Mouse (Mus musculus) hindbrain, embryonic 13.5 days (tissue): ENCODE data around the gene Tmem92. TPM values are rescaled to one million over a fixed set of nuclear protein-coding genes. Genes with fewer than 3 reads are reported as not detected.

Experiments used
- ATAC-seq: fragments of 200-750 bp; cut with Nextera tagmentation; 2 replicates; pipeline ENCODE4 v1.8.0; 2017; ENCODE audit warnings: moderate TSS enrichment; ENCODE audit not compliant: low FRiP score
- H3K27ac ChIP-seq: fragments of 300-500 bp; sonication (generic); 2 replicates; pipeline ENCODE4 v1.5.1; 2015; ENCODE audit warnings: inconsistent platforms, mild to moderate bottlenecking, moderate library complexity
- H3K27me3 ChIP-seq: fragments of 300-500 bp; sonication (generic); 2 replicates; pipeline ENCODE4 v1.6.1; 2015; ENCODE audit warnings: mild to moderate bottlenecking, inconsistent platforms
- H3K36me3 ChIP-seq: fragments of 300-500 bp; sonication (generic); 2 replicates; pipeline ENCODE4 v1.6.1; 2015; ENCODE audit warnings: mild to moderate bottlenecking, inconsistent platforms
- H3K4me1 ChIP-seq: fragments of 300-500 bp; sonication (generic); replicated peaks from 2 replicates; pipeline ENCODE4 v1.6.1; 2015; ENCODE audit warnings: inconsistent platforms
- H3K4me2 ChIP-seq: fragments of 300-500 bp; sonication (generic); 2 replicates; pipeline ENCODE4 v1.6.1; 2015; ENCODE audit warnings: inconsistent platforms, mild to moderate bottlenecking, moderate library complexity
- H3K4me3 ChIP-seq: fragments of 300-500 bp; sonication (generic); 2 replicates; pipeline ENCODE4 v1.5.1; 2015; ENCODE audit warnings: mild to moderate bottlenecking, inconsistent platforms
- H3K9ac ChIP-seq: fragments of 300-500 bp; sonication (generic); 2 replicates; pipeline ENCODE4 v1.6.1; 2015; ENCODE audit warnings: mild to moderate bottlenecking, inconsistent platforms
- H3K9me3 ChIP-seq: fragments of 300-500 bp; sonication (generic); 2 replicates; pipeline ENCODE4 v1.6.1; 2016; ENCODE audit warnings: inconsistent platforms
- WGBS: fragments of 180-500 bp; shearing (Covaris S2); methylation state at CpG from one replicate; pipeline ENCODE4 v1.1.7; 2015; 5-methylcytosine and 5-hydroxymethylcytosine counted together
- polyA plus RNA-seq: library from polyadenylated mRNA; unstranded; fragments of >200 nt; fragmentation: Nextera tagmentation; extraction: Ambion mirVana; gene quantifications from 2 replicates; pipeline ENCODE4 v1.2.1, GENCODE M21; 2015

The Tmem92 gene
- polyA plus RNA-seq, 1 experiment from 2014 or later = not detected

DNA sequence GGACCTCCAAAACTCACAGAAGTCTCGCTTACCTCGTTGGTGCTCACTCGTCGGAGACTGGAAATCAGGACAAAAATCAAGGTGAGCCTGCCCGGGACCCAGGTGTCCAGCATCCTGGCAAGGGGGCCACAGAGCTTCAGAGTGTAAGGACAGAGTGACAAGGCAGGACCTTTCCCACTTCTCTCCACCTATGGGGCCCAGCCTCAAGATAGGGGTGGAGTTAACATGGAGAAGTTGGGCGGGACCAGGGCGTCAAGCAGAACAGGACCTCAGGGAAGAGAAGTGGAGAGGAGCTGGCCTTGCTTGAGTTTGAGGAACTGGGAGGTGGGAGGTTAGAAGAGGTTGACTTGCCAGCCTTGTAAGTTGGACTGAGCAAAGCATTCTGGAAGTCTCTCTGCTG is 21.7 kb downstream of the Tmem92 start:
- Histone ChIP-seq H3K9ac (no peak overlapping the region), H3K4me3 (no peak overlapping the region), H3K27me3 (no peaks in the 10 kb centered on the region), H3K27ac (no peak overlapping the region), H3K4me1 (no peaks in the 10 kb centered on the region), H3K4me2 (no peak overlapping the region), H3K9me3 (no peaks in the 10 kb centered on the region), H3K36me3 (no peaks in the 10 kb centered on the region)
- no peak for ATAC-seq
- WGBS = 84% methylated on average over 7 of the region's 7 CpGs

DNA sequence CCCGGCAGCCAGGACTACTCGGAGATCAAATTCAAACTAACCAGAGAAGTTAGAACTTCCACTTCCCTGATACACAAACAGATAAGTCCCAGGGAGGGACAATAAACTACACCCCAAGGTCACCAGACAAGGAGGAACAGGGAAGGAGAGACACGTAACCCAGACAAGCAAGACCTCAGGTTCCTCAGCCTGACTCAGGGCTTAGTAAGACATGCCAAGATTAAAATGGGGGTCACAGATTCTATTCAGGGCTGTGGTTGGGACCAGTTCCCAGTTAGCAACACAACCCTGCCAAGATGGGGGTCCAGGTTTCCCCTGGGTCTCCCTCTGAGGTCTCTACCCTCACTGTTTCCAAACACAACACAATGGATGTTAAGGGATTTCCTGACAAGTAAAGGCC is 22.1 kb downstream of the Tmem92 start:
- Histone ChIP-seq H3K4me1 (no peaks in the 10 kb centered on the region), H3K9ac (no peak overlapping the region), H3K27ac (no peak overlapping the region), H3K4me3 (no peak overlapping the region), H3K9me3 (no peaks in the 10 kb centered on the region), H3K27me3 (no peaks in the 10 kb centered on the region), H3K36me3 (no peaks in the 10 kb centered on the region), H3K4me2 (no peak overlapping the region)
- WGBS = 90% methylated on average over 3 of the region's 3 CpGs
- no peak for ATAC-seq

GRCm38 (mm10) chr11:94759916-94760315 is 22.6 kb downstream of the Tmem92 start:
- 91% methylated on average over 6 of the region's 6 CpGs for WGBS
- ATAC-seq = no peak
- H3K9ac ChIP-seq = no peak overlapping the region
- H3K4me3 ChIP-seq = no peak overlapping the region
- H3K9me3 ChIP-seq = no peaks in the 10 kb centered on the region
- H3K27ac ChIP-seq = no peak overlapping the region
- no peaks in the 10 kb centered on the region for H3K36me3 ChIP-seq
- no peaks in the 10 kb centered on the region for H3K4me1 ChIP-seq
- no peaks in the 10 kb centered on the region for H3K27me3 ChIP-seq
- no peak overlapping the region for H3K4me2 ChIP-seq

DNA sequence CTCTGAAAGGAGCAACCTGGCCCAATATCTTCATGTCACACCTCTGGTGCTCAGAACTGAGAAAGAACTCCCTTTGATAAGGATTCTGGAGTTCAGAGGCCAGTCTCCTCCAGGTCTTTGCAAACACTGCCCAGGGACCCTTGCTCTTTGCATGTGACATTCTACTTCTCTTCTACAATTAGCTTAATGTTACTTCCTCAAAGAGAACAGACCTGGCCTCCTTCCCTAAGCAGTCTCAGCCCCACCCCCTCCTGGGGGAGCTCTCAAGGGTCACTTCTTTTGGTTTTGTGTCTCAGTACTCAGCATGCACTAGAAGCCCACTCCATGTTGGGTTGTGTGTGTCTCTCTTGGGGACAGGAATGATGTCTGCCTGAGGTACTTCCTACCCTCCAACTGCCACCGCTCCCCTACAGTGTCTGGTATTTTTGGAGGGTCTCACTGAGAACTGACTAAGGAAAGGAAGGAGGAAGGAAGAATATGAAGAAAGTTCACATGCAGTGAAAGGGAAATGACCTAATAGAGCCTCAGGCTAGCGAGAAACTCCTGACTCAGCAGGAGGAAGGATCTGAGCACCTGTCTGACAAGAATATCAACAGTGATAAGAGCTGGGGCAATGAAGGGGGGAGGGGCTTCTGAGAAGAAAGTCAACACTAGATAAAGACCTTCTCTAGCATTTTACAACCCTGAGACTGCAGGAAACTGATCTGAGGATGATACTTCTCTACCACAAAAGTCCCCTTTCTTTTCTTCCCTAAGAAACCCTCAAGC is 29.4 kb downstream of the Tmem92 start:
- H3K9me3 ChIP-seq = no peaks in the 10 kb centered on the region
- H3K4me3 ChIP-seq = no peak overlapping the region
- H3K27me3 ChIP-seq = peaks cover 4% of the 10 kb centered on the region; the same call in 1 of the 2 replicates
- H3K4me2 ChIP-seq = no peak overlapping the region
- H3K4me1 ChIP-seq = no peaks in the 10 kb centered on the region
- H3K36me3 ChIP-seq = no peaks in the 10 kb centered on the region
- no peak for ATAC-seq
- H3K9ac ChIP-seq = no peak overlapping the region
- no peak overlapping the region for H3K27ac ChIP-seq
- WGBS = 75% methylated on average over 2 of the region's 2 CpGs

- Histone ChIP-seq H3K4me1 (no peaks in the 10 kb centered on the region), H3K27me3 (no peaks in the 10 kb centered on the region), H3K9me3 (no peaks in the 10 kb centered on the region), H3K27ac (no peak within 1 kb of the TSS), H3K4me2 (no peak within 1 kb of the TSS), H3K36me3 (no peaks in the 10 kb centered on the region), H3K9ac (no peak within 1 kb of the TSS), H3K4me3 (no peak within 1 kb of the TSS)
- ATAC-seq = no peak
- 87% methylated on average over 29 of the region's 29 CpGs for WGBS
These were observed 40.7 kb downstream of the Tmem92 start, which contains the start of gene Cdc34b for GRCm38 (mm10) chr11:94741732-94742272. TSS of gene Cdc34b (plus strand) at chr11:94741782.

GRCm38 (mm10) chr11:94735746-94736145 is 46.8 kb downstream of the Tmem92 start:
- H3K4me2 ChIP-seq = no peak overlapping the region
- H3K4me3 ChIP-seq = no peak overlapping the region
- H3K9me3 ChIP-seq = no peaks in the 10 kb centered on the region
- no peak overlapping the region for H3K9ac ChIP-seq
- no peaks in the 10 kb centered on the region for H3K36me3 ChIP-seq
- no peaks in the 10 kb centered on the region for H3K27me3 ChIP-seq
- 75% methylated on average over 2 of the region's 2 CpGs for WGBS
- ATAC-seq = no peak
- H3K4me1 ChIP-seq = no peaks in the 10 kb centered on the region
- H3K27ac ChIP-seq = no peak overlapping the region

DNA sequence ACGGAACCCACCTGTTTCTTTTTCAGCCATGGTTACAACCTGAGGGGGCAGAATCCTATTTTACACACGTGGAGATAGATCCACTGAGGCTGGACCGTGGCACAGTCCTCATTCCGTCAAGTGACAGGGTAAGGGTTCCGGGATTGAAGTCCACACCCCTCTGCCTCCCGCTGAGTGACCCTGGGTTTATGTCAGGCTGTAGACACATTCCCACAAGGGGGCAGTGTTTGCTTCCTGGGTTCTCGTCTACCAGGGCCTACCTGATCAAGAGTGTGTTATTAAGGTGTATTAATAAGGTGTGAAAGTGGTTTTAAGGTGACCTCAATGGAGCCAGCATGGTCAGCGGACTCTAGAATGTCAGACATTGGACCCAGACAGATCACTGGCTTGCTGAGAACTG is 49.7 kb downstream of the Tmem92 start:
- no peak overlapping the region for H3K9ac ChIP-seq
- H3K27me3 ChIP-seq = no peaks in the 10 kb centered on the region
- H3K9me3 ChIP-seq = no peaks in the 10 kb centered on the region
- H3K4me1 ChIP-seq = no peaks in the 10 kb centered on the region
- H3K4me2 ChIP-seq = no peak overlapping the region
- H3K4me3 ChIP-seq = no peak overlapping the region
- H3K27ac ChIP-seq = no peak overlapping the region
- WGBS = 39% methylated on average over 8 of the region's 8 CpGs
- ATAC-seq = no peak
- H3K36me3 ChIP-seq = no peaks in the 10 kb centered on the region

DNA sequence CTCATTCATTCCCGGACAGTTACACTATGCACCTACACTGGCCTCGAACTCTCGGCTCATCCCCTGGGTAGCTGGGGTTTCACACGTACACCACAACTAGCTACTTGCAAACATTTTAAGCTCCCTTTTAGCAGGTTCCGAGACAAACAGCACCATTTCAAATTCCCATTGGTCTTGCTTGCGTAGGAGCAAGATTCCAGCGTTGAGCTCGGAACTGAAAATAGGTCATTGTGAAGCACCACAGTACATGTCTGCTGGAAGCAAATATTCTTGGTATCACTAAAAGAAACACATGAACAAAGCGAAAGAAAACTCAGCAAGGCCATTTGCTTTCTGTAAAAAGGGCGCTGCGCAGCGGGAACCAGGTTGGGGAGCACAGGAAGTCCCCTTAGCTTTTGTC is 51.3 kb downstream of the Tmem92 start:
- Histone ChIP-seq H3K4me2 (no peak overlapping the region), H3K9ac (no peak overlapping the region), H3K4me1 (no peaks in the 10 kb centered on the region), H3K27me3 (no peaks in the 10 kb centered on the region), H3K36me3 (no peaks in the 10 kb centered on the region), H3K27ac (no peak overlapping the region), H3K4me3 (no peak overlapping the region), H3K9me3 (no peaks in the 10 kb centered on the region)
- no peak for ATAC-seq
- WGBS = 92% methylated on average over 12 of the region's 12 CpGs

DNA sequence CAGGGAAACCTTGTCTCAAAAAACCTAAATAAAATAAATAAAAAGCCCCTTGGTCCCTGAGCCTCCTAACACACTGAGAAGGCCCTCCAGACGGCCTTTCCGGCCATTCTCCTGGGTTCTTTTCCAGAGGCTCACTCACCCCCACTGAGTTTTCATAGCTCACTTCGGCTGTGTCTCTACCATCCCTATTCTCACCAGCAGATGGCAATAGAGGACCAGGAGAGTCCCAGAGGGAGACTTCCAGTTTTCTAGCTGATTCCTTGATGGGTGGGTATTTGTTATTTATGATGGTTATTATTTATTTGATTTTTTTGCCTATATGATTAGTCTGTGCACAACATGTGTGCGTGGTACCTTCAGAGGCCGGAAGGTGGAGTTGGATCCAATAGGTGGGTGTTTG is 52.2 kb downstream of the Tmem92 start:
- H3K27ac ChIP-seq = no peak overlapping the region
- ATAC-seq = no peak
- peaks cover 4% of the 10 kb centered on the region; the same call in 1 of the 2 replicates for H3K4me1 ChIP-seq
- H3K9ac ChIP-seq = no peak overlapping the region
- WGBS = 31% methylated on average over 5 of the region's 5 CpGs
- no peaks in the 10 kb centered on the region for H3K27me3 ChIP-seq
- H3K36me3 ChIP-seq = no peaks in the 10 kb centered on the region
- no peak overlapping the region for H3K4me2 ChIP-seq
- H3K4me3 ChIP-seq = no peak overlapping the region
- H3K9me3 ChIP-seq = no peaks in the 10 kb centered on the region

- H3K9ac ChIP-seq = no peak overlapping the region
- no peak for ATAC-seq
- H3K4me2 ChIP-seq = no peak overlapping the region
- whole genome bisulfite sequencing = 33% methylated on average over 4 of the region's 4 CpGs
- no peaks in the 10 kb centered on the region for H3K36me3 ChIP-seq
- H3K4me3 ChIP-seq = no peak overlapping the region
- H3K4me1 ChIP-seq = peaks cover 4% of the 10 kb centered on the region; the same call in 1 of the 2 replicates
- no peak overlapping the region for H3K27ac ChIP-seq
- no peaks in the 10 kb centered on the region for H3K27me3 ChIP-seq
- H3K9me3 ChIP-seq = no peaks in the 10 kb centered on the region
These were observed 52.9 kb downstream of the Tmem92 start for GRCm38 (mm10) chr11:94729565-94729964.

GRCm38 (mm10) chr11:94728545-94728944 is 54.0 kb downstream of the Tmem92 start:
- Histone ChIP-seq H3K9ac (no peak overlapping the region), H3K4me3 (no peak overlapping the region), H3K36me3 (no peaks in the 10 kb centered on the region), H3K27ac (no peak overlapping the region), H3K4me1 (peaks cover 4% of the 10 kb centered on the region; the same call in 1 of the 2 replicates), H3K9me3 (no peaks in the 10 kb centered on the region), H3K4me2 (no peak overlapping the region), H3K27me3 (no peaks in the 10 kb centered on the region)
- no peak for ATAC-seq
- 77% methylated on average over 3 of the region's 3 CpGs for WGBS

DNA sequence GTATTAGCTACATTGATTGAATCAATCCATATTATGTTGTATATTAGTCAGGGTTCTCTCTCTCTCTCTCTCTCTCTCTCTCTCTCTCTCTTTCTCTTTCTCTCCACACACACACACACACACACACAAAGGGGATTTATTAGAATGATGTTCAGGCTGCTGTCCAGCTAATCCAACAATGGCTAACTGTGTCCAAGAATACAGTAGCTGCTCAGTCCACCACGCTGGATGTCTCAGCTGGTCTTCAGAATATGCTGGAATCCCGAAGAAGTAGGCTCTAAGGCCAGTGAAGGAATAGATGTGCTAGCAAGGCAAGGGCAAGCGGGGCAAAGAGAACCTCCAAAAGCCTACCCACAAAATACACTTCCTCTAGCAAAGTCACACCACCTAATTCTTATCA is 55.2 kb downstream of the Tmem92 start:
- 90% methylated on average over 3 of the region's 3 CpGs for WGBS
- H3K9ac ChIP-seq = no peak overlapping the region
- H3K4me3 ChIP-seq = no peak overlapping the region
- no peaks in the 10 kb centered on the region for H3K27me3 ChIP-seq
- no peak for ATAC-seq
- no peaks in the 10 kb centered on the region for H3K9me3 ChIP-seq
- no peak overlapping the region for H3K27ac ChIP-seq
- H3K4me1 ChIP-seq = peaks cover 4% of the 10 kb centered on the region; the same call in 1 of the 2 replicates
- H3K36me3 ChIP-seq = no peaks in the 10 kb centered on the region
- no peak overlapping the region for H3K4me2 ChIP-seq
